Mouse (Mus musculus) brain, embryonic 14.5 days (tissue): ENCODE data around the gene Sugct. TPM values are rescaled to one million over a fixed set of nuclear protein-coding genes. Genes with fewer than 3 reads are reported as not detected.
"Not testable (repeated sequence)": the region's sequence is repeated elsewhere in the genome, so short reads cannot be mapped to it uniquely, and the experiment has no call there.

ENCODE experiments used
- DNase-seq: peaks from one replicate; pipeline ENCODE4 v3.0.0-alpha.2; 2011; ENCODE audit warnings: low read depth
- CTCF ChIP-seq: fragments of 200-500 bp; IDR thresholded peaks from 2 replicates; pipeline ENCODE4 v1.5.1; 2012; ENCODE audit warnings: inconsistent platforms, mild to moderate bottlenecking, moderate library complexity, borderline replicate concordance; ENCODE audit not compliant: insufficient read depth, insufficient read length; ENCODE audit errors: extremely low read depth
- POLR2A ChIP-seq: fragments of 200-500 bp; IDR thresholded peaks from 2 replicates; pipeline ENCODE4 v1.6.1; 2012; ENCODE audit warnings: mild to moderate bottlenecking, inconsistent platforms, borderline replicate concordance; ENCODE audit not compliant: poor library complexity, insufficient read depth, insufficient read length, severe bottlenecking; ENCODE audit errors: extremely low read depth
- polyA plus RNA-seq: library from polyadenylated mRNA; depleted of rRNA; stranded (reverse); fragments of >200 nt; gene quantifications from 2 replicates; pipeline ENCODE4 v1.2.3, GENCODE M21; 2012

The Sugct gene
- polyA plus RNA-seq, 1 experiment, result 1.2 TPM

- TF ChIP-seq POLR2A (no peak), CTCF (peak; percentile 46; the same call in 1 of the 2 replicates)
Observed at GRCm38 (mm10) chr13:17581684-17582083, 113.7 kb downstream of the Sugct start.

DNA sequence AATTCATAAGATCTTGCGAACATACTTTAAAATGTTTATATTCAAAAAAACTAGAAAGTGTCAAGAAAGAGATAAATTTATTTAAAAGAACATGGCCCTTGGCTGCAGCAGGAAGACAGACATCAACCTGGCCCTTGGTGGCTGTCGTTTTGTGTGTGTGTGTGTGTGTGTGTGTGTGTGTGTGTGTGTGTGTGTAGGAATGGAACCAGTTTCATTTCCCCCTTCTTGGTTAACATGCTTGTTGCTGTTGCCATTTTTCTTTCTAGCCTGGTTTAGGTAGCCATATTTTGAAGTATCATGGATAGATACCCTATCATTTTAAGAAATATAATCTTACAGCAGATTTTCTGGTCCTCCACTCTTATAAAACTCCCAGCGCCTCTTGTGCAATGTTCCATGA, 136.0 kb downstream of the Sugct start:
- TF ChIP-seq CTCF (no peak), POLR2A (no peak)

More at GRCm38 (mm10) chr13:17581684-17582083, 113.7 kb downstream of the Sugct start:
- DNase-seq, result peak; percentile 59

DNA sequence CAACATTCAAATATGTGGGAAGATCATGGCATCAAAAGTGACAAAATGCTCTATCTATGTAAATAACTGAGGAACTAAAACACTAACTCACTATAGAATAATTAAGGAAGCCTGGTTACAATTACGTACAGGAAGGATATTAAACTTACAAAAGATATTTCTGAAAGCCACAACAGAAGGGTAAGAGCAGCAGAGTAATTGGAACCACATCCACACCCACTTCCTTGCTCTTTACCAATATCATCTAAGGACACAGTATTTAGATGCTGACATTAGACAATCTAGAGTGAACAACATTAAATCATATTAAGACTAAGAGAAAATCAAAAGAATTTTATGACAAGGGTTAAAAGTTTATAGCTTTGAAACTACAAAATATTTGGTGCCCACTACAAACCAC, 159.0 kb downstream of the Sugct start:
- TF ChIP-seq CTCF (no peak), POLR2A (no peak)
- no peak for DNase-seq

More for the DNA sequence above, 136.0 kb downstream of the Sugct start:
- DNase-seq, result no peak

DNA sequence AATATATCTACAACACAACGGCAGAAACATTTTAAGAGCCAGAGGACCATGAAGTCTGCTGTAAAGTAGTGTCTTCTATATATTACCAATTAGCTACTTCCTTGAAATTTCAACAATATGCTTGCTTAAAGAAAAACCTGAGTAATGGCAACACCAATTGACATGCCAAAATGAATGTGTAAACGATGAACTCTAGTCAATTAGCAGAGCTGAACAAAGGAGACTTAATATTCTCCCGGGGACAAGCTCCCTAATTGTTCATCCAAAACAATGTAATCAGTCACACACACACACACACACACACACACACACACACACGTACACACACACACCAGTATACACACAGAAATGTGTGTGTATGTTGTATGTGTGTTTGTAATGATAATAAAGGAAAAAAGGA, 160.5 kb downstream of the Sugct start:
- peak; percentile 1 for DNase-seq
- TF ChIP-seq CTCF, result no peak
- no peak for TF ChIP-seq POLR2A

DNA sequence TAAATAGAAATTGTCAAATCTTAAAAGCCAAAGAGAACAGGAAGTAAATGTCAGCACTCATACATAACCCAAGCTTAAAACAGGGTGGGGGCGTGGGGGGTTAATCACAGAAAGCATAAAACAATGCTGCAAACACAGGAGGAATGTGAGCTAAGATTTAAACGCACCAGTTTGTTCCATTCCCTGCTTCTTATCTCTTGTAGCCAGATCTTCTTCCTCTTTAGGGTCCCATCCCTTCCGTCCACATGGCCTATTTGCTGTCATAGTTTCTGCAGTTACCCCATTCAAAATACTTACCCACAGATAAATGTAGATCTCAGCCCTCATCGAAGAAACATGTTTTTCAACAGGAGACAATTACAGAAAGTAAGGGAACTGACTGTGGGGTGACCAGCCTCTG, 160.9 kb downstream of the Sugct start:
- DNase-seq, result no peak
- TF ChIP-seq POLR2A, result no peak
- TF ChIP-seq CTCF, result no peak

DNA sequence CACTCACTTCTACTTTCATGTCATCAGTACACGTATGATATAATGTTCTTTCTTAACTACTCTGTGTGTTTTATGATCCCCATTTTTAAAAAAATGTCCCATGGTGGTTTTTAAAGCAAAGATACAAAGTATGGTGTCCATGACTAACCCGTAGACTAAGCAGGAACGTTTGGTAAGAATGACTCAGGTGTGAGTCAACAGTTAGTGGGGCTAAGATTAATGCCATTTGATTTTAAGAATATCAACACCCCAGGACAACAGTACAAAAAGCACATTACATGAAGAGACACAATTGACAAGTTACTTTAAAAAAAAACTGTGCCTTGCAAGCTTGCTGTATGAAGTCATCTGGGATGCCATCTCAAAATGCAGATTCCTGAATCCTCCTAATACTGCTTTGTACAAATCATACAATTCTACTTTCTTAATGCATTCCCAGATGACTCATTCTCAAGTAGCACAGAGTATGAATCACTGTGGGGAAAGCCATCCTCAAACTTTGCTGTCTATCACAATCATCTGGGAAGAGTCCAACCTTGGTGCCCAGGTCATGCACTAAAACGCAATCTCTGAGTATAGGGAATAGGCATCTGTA, 184.1 kb downstream of the Sugct start:
- TF ChIP-seq CTCF, result no peak
- no peak for TF ChIP-seq POLR2A
- no peak for DNase-seq

DNA sequence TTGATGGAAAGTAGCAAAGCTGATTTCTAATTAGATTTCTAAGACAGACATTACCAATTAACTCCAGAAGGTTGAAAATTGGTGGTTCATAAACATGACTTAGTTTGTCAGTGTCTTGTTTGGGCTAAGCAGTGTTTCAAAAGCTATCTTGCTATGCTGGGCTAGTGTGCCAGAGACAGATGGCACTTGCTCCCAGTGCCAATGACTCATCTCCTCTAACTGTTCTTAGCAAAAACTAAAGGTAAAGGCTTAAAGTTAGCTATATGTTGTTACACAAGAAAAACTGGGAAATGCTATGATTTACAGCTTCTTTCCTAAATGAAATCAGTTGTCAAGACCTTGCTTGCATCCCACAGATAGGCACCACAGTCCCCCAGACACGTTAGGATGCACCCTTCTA, 200.4 kb downstream of the Sugct start:
- TF ChIP-seq POLR2A (no peak), CTCF (no peak)
- no peak for DNase-seq

DNA sequence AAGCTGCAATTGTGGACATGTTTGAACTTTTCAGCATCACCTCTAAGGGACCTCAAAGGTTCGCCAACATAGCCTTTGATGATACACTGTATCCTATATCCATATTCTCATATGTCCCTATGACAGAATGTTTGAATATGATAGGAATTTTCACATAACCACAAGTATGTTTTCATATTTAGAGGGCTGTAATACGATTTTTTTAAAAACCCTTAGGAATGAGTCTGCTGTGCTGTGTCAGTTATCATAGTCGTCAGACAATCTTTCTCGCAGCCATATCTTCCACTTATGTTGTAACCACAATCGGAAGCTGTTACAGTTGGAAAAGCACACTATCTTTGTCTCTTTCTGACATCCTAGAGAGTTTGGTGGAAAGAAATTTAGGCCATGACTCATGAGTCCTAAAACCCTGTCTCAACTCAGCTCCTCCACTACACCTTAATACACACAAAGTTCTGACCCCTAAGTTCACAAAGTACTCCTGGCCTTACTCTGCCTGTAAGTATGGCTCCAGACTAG, 201.2 kb downstream of the Sugct start:
- DNase-seq, result no peak
- TF ChIP-seq CTCF, result no peak
- no peak for TF ChIP-seq POLR2A

- DNase-seq, result not testable (repeated sequence)
Observed at GRCm38 (mm10) chr13:17457981-17458380, 237.4 kb downstream of the Sugct start.

- peak; percentile 86 for DNase-seq
- TF ChIP-seq CTCF, result peak; percentile 63
- no peak for TF ChIP-seq POLR2A
Observed at GRCm38 (mm10) chr13:17432139-17432916, 263.0 kb downstream of the Sugct start.

GRCm38 (mm10) chr13:17421875-17422274, 273.5 kb downstream of the Sugct start:
- DNase-seq, result no peak
- TF ChIP-seq CTCF, result no peak
- no peak for TF ChIP-seq POLR2A

DNA sequence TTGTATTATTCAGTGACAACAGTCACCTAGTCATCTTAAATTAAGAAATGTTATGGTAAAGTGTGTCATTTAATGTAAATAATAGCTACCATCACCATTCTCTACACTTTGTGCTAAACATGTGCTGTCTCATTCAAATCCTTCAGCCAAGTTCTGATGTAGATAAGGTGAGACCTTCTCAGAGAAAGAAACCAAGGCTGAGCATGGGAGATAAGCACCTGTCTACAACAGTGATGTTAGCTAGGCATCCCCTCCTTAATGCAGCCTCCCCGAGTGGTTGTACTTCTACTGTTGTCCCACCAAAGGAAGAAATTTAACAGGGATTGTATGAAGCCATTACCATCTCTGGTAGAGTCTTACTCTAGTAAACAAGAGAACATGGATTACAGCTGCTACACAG, 274.8 kb downstream of the Sugct start:
- no peak for DNase-seq
- TF ChIP-seq POLR2A (no peak), CTCF (no peak)

DNA sequence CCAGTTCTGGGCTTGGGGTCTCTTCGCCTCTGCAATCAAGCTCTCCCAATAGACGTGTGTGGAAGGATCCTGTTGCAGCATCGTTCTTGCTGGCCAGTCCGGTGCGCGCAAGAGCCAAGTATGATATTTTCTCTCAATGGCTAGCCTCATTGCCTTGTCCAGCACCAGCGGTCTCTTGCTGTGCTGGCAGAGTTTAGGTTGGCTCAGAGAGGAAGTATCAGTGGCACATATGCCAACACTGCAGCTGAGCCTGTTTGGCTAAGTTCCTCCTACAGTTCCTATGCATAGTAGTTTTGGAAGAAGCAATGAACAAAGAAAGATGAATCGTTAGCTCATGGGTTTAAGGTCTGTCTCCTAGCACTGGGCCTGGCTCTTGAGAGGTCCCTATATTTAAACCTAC, 352.5 kb downstream of the Sugct start:
- peak; percentile 9 for DNase-seq
- TF ChIP-seq CTCF, result no peak
- TF ChIP-seq POLR2A, result no peak
